Comparison of ENCODE assay signal across 22 mouse cellular contexts in genomic region chr4:131511586-131511985, GRCm38 (mm10).
DNase-seq lines count a peak whose midpoint lies in the region; ATAC-seq and TF ChIP-seq lines count a peak whose summit lies in the region.
"Had no signal": no experiment of that assay in that cellular context is flagged by ENCODE, and none has a peak within 500 bp of the region (broad histone marks: within the 10 kb centered on the region; RNA-seq: fewer than 3 reads in every experiment).

No protein-coding gene starts in this region.

- H3K27me3 ChIP-seq in midbrain, postnatal 0 days (ENCODE audit: insufficient read depth, low read length) = no peaks in the 10 kb centered on the region
- no peaks in the 10 kb centered on the region for H3K27me3 ChIP-seq in midbrain, embryonic 16.5 days (ENCODE audit: control insufficient read depth, insufficient read depth, low read depth, low read length)
- H3K27me3 ChIP-seq: forebrain, embryonic 13.5 days; heart, embryonic 12.5 days; hindbrain, embryonic 12.5 days; kidney, embryonic 15.5 days; midbrain, embryonic 15.5 days; Patski had no signal

- no peak overlapping the region for H3K27ac ChIP-seq in midbrain, postnatal 0 days (ENCODE audit: low read depth, low read length)
- H3K27ac ChIP-seq in midbrain, embryonic 16.5 days (ENCODE audit: low read length) = no peak overlapping the region
- H3K27ac ChIP-seq: forebrain, embryonic 13.5 days; hindbrain, embryonic 12.5 days; kidney, embryonic 15.5 days; macrophage had no signal

- no peak overlapping the region for H3K4me2 ChIP-seq in midbrain, postnatal 0 days (ENCODE audit: low read depth, low read length, poor library complexity, severe bottlenecking)
- H3K4me2 ChIP-seq in midbrain, embryonic 16.5 days (ENCODE audit: low read length) = no peak overlapping the region
- H3K4me2 ChIP-seq: forebrain, embryonic 13.5 days; heart, embryonic 12.5 days; hindbrain, embryonic 12.5 days; kidney, embryonic 15.5 days; midbrain, embryonic 15.5 days had no signal

- no peaks in the 10 kb centered on the region for H3K9me3 ChIP-seq in midbrain, postnatal 0 days (ENCODE audit: low read length)
- H3K9me3 ChIP-seq in midbrain, embryonic 16.5 days (replicated peaks; ENCODE audit: control insufficient read depth, low read length, poor library complexity, severe bottlenecking) = no peaks in the 10 kb centered on the region
- H3K9me3 ChIP-seq: forebrain, embryonic 13.5 days; G1E; heart, embryonic 12.5 days; hindbrain, embryonic 12.5 days; kidney, embryonic 15.5 days; midbrain, embryonic 15.5 days had no signal

- H3K36me3 ChIP-seq in midbrain, postnatal 0 days (ENCODE audit: insufficient read depth, low read length) = no peaks in the 10 kb centered on the region
- H3K36me3 ChIP-seq in midbrain, embryonic 16.5 days (ENCODE audit: control insufficient read depth, insufficient read depth, low read length) = no peaks in the 10 kb centered on the region
- H3K36me3 ChIP-seq: G1E; heart, embryonic 12.5 days; hindbrain, embryonic 12.5 days; kidney, embryonic 15.5 days; midbrain, embryonic 15.5 days had no signal

- no peaks in the 10 kb centered on the region for H3K4me1 ChIP-seq in midbrain, postnatal 0 days (ENCODE audit: insufficient read depth, low read length)
- peaks cover 9% of the 10 kb centered on the region; the same call in 1 of the 2 replicates for H3K4me1 ChIP-seq in midbrain, embryonic 16.5 days (ENCODE audit: control insufficient read depth, insufficient read depth, low read length)
- H3K4me1 ChIP-seq: heart, embryonic 12.5 days; kidney, embryonic 15.5 days had no signal

- no peak for DNase-seq in frontal cortex, adult 2 months (ENCODE audit: extremely low spot score in 1 of 2, low spot score in 1 of 2)
- DNase-seq in midbrain, postnatal 0 days (ENCODE audit: low spot score) = peak; percentile 38
- DNase-seq in gastrocnemius, postnatal 10 days = peak; percentile 58
- DNase-seq in layer of hippocampus, postnatal 36 days = no peak
- no peak for DNase-seq in kidney, adult 8-10 months
- DNase-seq: B cell, adult 2 months; cerebellum, adult 18-20 months; heart, postnatal 14 days; kidney, postnatal 36 days; liver, postnatal 0 days had no signal

- no peak for TF ChIP-seq CTCF in midbrain, postnatal 0 days (IDR thresholded peaks at IDR 0.05)

- 87% methylated on average over 3 of the region's 3 CpGs for WGBS in midbrain, postnatal 0 days
- 78% methylated on average over 3 of the region's 3 CpGs for WGBS in midbrain, embryonic 16.5 days

- no peak overlapping the region for H3K9ac ChIP-seq in midbrain, postnatal 0 days (replicated peaks; ENCODE audit: low read length, poor library complexity, severe bottlenecking)
- H3K9ac ChIP-seq in midbrain, embryonic 16.5 days (ENCODE audit: low read depth, low read length) = no peak overlapping the region
- H3K9ac ChIP-seq: forebrain, embryonic 13.5 days; heart, embryonic 12.5 days; hindbrain, embryonic 12.5 days; kidney, embryonic 15.5 days; liver, postnatal 0 days; midbrain, embryonic 15.5 days had no signal

- ATAC-seq in frontal cortex, adult (ENCODE audit: low TSS enrichment) = peak; percentile 48
- no peak for ATAC-seq in midbrain, postnatal 0 days (ENCODE audit: low FRiP score)
- ATAC-seq in midbrain, embryonic 16.5 days = no peak
- ATAC-seq: forebrain, embryonic 13.5 days; intestine, embryonic 16.5 days; liver, postnatal 0 days; lung, postnatal 0 days; midbrain, embryonic 15.5 days; Patski had no signal

- H3K4me3 ChIP-seq in midbrain, postnatal 0 days (ENCODE audit: low read depth, low read length) = no peak overlapping the region
- H3K4me3 ChIP-seq in midbrain, embryonic 16.5 days (ENCODE audit: low read depth, low read length) = no peak overlapping the region
- H3K4me3 ChIP-seq: forebrain, embryonic 13.5 days; heart, embryonic 12.5 days; hindbrain, embryonic 12.5 days; kidney, embryonic 15.5 days; midbrain, embryonic 15.5 days had no signal

Comparison
In these comparisons a context has a peak if more than half of its experiments do, and no peak if none do; other contexts are left out.
1. DNase-seq: peak in midbrain, postnatal 0 days (single experiment) and gastrocnemius, postnatal 10 days (single experiment); none in frontal cortex, adult 2 months (0 of 2), layer of hippocampus, postnatal 36 days (0 of 2) and kidney, adult 8-10 months (0 of 2).